Mouse (Mus musculus) activated CD4-positive, CD25-positive, alpha-beta regulatory T cell, adult 9 weeks (primary cell): Measurements from ENCODE around the gene Tmprss11c. TPM values are rescaled to one million over a fixed set of nuclear protein-coding genes. Genes with fewer than 3 reads are reported as not detected.

Source experiments
- polyA plus RNA-seq: library from polyadenylated mRNA; unstranded; fragments of 100-300 nt; shearing (Covaris generic); gene quantifications from one replicate; pipeline ENCODE4 v1.2.1, GENCODE M21; 2017

Tmprss11c gene
- not detected for polyA plus RNA-seq

GRCm38 (mm10) chr5:86289208-86289607, at the start of gene Tmprss11c:
Gene Tmprss11c (minus strand): TSS chr5:86289308.

DNA sequence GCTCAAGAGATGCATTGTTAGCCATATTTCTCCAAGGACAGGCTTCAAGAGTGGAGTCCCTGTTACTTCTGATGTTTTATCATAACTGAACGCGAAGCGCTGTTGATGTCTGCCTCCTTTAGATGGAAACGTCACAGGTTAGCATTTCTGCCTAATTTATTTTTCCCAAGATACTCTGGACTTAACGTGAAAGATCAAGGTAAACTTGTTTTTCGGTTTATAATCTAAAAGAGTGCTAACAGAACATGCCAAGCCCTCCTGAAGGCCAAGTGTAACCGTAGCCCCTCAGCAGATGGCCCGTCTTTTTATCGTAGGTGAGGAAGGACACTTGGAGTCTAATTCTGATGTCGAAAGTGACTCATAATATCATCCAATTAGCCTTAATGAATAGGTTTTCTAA, 91.3 kb downstream of the Tmprss11c start, which contains the start of gene Gnrhr:
TSS of gene Gnrhr (minus strand) at position 101 of the 400 bp plus-strand sequence.

Other genes starting within 250 kb of the Tmprss11c start
- 23.3 TPM for gene Cenpc1, start 223.7 kb downstream of the Tmprss11c start, polyA plus RNA-seq
- 98.2 TPM for gene Stap1, start 217.6 kb downstream of the Tmprss11c start, polyA plus RNA-seq
- gene Uba6, start 116.5 kb downstream of the Tmprss11c start, polyA plus RNA-seq: 30.6 TPM
- not detected for gene Gnrhr, start 91.4 kb downstream of the Tmprss11c start, polyA plus RNA-seq
- not detected for gene Tmprss11d, start 84.1 kb upstream of the Tmprss11c start, polyA plus RNA-seq
- gene Tmprss11a, start 179.7 kb upstream of the Tmprss11c start, polyA plus RNA-seq: not detected
- gene Tmprss11g, start 229.3 kb upstream of the Tmprss11c start, polyA plus RNA-seq: not detected